Mouse (Mus musculus): ENCODE measurements around the gene Ccdc127. TPM values are rescaled to one million over a fixed set of nuclear protein-coding genes. Genes with fewer than 3 reads are reported as not detected.

Gene Ccdc127
- 40.8 and 49.0 TPM in 2 replicates for polyA plus RNA-seq (2015; fragmentation: Nextera tagmentation; extraction: Ambion mirVana)

DNA sequence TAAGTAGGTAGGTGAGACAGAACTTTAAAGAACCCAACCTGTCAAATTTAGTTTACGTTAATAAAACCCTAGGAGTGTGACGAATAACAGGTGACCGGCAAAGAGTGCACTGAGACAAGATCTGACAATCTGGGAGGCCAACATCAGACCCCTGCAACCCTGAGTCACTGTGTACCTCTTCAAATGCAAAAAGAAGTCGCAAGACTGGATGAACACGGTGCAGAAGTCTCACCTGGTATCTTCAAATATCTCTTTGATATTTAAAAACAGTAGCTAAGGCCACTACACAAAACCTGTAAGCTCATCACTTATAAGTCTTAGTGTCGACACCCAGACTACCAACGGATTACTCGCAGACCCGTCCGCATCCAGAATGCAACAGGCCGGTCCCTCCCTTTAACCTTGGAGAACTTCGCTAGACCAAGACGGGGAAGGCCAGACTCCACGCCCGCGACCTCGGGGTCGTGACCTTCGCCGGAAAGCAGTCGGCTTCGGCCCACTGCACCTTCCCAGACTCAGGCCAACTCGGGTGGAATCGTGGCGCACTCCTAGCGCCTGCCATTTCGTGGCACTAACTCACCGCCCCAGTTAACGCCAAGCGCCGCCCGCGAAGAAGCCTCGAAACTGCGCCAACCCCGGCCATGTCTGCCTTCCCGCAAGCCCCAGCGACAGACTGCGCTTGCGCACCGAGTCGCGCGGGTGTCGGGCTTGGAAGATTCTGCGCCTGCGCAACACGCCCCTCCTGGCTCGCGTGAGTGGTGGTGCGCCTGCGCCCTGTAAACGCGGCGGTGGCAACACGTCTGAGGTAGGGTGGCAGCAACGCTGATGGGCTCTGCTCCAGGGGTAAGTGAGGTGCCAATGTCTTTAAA, at the start of gene Ccdc127, which contains the start of gene Sdha:
Gene Ccdc127, plus strand, starts transcription at position 744 of the 869 bp plus-strand sequence.
Gene Sdha, minus strand, starts transcription at position 715 of the 869 bp plus-strand sequence.
- Histone ChIP-seq H3K27me3 (ENCODE audit: control insufficient read depth, insufficient read depth, low read length) (no peaks in the 10 kb centered on the region), H3K4me2 (ENCODE audit: low read depth, low read length) (peak within 1 kb of the TSS; percentile 79), H3K27ac (ENCODE audit: low read length) (peak within 1 kb of the TSS; percentile 86), H3K4me1 (ENCODE audit: control insufficient read depth, insufficient read depth, low read length) (peaks cover 18% of the 10 kb centered on the region), H3K9ac (ENCODE audit: low read length) (peak within 1 kb of the TSS; percentile 77), H3K9me3 (replicated peaks; ENCODE audit: control insufficient read depth, low read length) (no peaks in the 10 kb centered on the region), H3K36me3 (ENCODE audit: control insufficient read depth, insufficient read depth) (peaks cover 13% of the 10 kb centered on the region; the same call in 1 of the 2 replicates), H3K4me3 (ENCODE audit: low read length) (peak within 1 kb of the TSS; percentile 62)
- ATAC-seq (replicated peaks; ENCODE audit: extremely low read depth, insufficient read depth, low FRiP score): peak; percentile 97
- under 1% methylated on average over 57 of the region's 57 CpGs for WGBS

GRCm38 (mm10) chr13:74300925-74301606, 49.0 kb upstream of the Ccdc127 start:
- Histone ChIP-seq H3K36me3 (ENCODE audit: control insufficient read depth, insufficient read depth) (peaks cover 27% of the 10 kb centered on the region), H3K27ac (ENCODE audit: low read length) (no peak overlapping the region), H3K9ac (ENCODE audit: low read length) (no peak overlapping the region), H3K4me3 (ENCODE audit: low read length) (no peak overlapping the region), H3K27me3 (ENCODE audit: control insufficient read depth, insufficient read depth, low read length) (no peaks in the 10 kb centered on the region), H3K4me2 (ENCODE audit: low read depth, low read length) (no peak overlapping the region), H3K9me3 (replicated peaks; ENCODE audit: control insufficient read depth, low read length) (no peaks in the 10 kb centered on the region), H3K4me1 (ENCODE audit: control insufficient read depth, insufficient read depth, low read length) (no peaks in the 10 kb centered on the region)
- 35% methylated on average over 4 of the region's 4 CpGs for WGBS
- ATAC-seq (replicated peaks; ENCODE audit: extremely low read depth, insufficient read depth, low FRiP score): no peak

GRCm38 (mm10) chr13:74301607-74301984, 48.5 kb upstream of the Ccdc127 start:
- Histone ChIP-seq H3K4me3 (ENCODE audit: low read length) (no peak overlapping the region), H3K36me3 (ENCODE audit: control insufficient read depth, insufficient read depth) (peaks cover 29% of the 10 kb centered on the region), H3K4me2 (ENCODE audit: low read depth, low read length) (no peak overlapping the region), H3K27me3 (ENCODE audit: control insufficient read depth, insufficient read depth, low read length) (no peaks in the 10 kb centered on the region), H3K4me1 (ENCODE audit: control insufficient read depth, insufficient read depth, low read length) (no peaks in the 10 kb centered on the region), H3K27ac (ENCODE audit: low read length) (no peak overlapping the region), H3K9ac (ENCODE audit: low read length) (no peak overlapping the region), H3K9me3 (replicated peaks; ENCODE audit: control insufficient read depth, low read length) (no peaks in the 10 kb centered on the region)
- 65% methylated on average over 6 of the region's 6 CpGs for WGBS
- no peak for ATAC-seq (replicated peaks; ENCODE audit: extremely low read depth, insufficient read depth, low FRiP score)

GRCm38 (mm10) chr13:74302050-74303037, 47.8 kb upstream of the Ccdc127 start:
- H3K36me3 ChIP-seq (ENCODE audit: control insufficient read depth, insufficient read depth): peaks cover 35% of the 10 kb centered on the region
- no peak overlapping the region for H3K4me3 ChIP-seq (ENCODE audit: low read length)
- no peak for ATAC-seq (replicated peaks; ENCODE audit: extremely low read depth, insufficient read depth, low FRiP score)
- H3K9ac ChIP-seq (ENCODE audit: low read length): no peak overlapping the region
- no peaks in the 10 kb centered on the region for H3K27me3 ChIP-seq (ENCODE audit: control insufficient read depth, insufficient read depth, low read length)
- 76% methylated on average over 10 of the region's 10 CpGs for WGBS
- H3K9me3 ChIP-seq (replicated peaks; ENCODE audit: control insufficient read depth, low read length): no peaks in the 10 kb centered on the region
- H3K4me2 ChIP-seq (ENCODE audit: low read depth, low read length): no peak overlapping the region
- H3K4me1 ChIP-seq (ENCODE audit: control insufficient read depth, insufficient read depth, low read length): no peaks in the 10 kb centered on the region
- H3K27ac ChIP-seq (ENCODE audit: low read length): no peak overlapping the region

DNA sequence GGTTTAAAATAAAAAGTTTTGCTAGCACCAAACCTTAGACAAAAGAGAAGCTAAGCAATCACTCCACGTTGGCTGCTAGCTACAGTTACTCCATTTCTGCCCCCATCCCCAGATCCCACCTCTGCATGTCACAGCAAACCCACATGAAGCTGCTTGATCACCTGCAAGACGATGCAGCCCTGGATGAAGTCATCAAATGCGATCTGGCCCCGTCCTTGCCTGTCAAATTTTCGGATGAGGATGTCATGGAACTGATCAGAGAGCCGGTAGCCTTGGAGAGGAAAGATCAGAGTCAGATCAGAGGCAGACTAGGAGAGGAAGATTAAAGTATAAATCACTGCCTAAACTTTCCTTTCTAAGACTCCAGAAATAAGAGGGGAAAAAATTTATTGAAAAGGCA, 44.7 kb upstream of the Ccdc127 start:
- Histone ChIP-seq H3K27me3 (ENCODE audit: control insufficient read depth, insufficient read depth, low read length) (no peaks in the 10 kb centered on the region), H3K27ac (ENCODE audit: low read length) (no peak overlapping the region), H3K9ac (ENCODE audit: low read length) (no peak overlapping the region), H3K4me3 (ENCODE audit: low read length) (no peak overlapping the region), H3K36me3 (ENCODE audit: control insufficient read depth, insufficient read depth) (peaks cover 56% of the 10 kb centered on the region), H3K9me3 (replicated peaks; ENCODE audit: control insufficient read depth, low read length) (no peaks in the 10 kb centered on the region), H3K4me1 (ENCODE audit: control insufficient read depth, insufficient read depth, low read length) (no peaks in the 10 kb centered on the region), H3K4me2 (ENCODE audit: low read depth, low read length) (no peak overlapping the region)
- ATAC-seq (replicated peaks; ENCODE audit: extremely low read depth, insufficient read depth, low FRiP score): no peak
- whole genome bisulfite sequencing: 87% methylated on average over 6 of the region's 6 CpGs

- Histone ChIP-seq H3K9ac (ENCODE audit: low read length) (no peak overlapping the region), H3K27ac (ENCODE audit: low read length) (no peak overlapping the region), H3K9me3 (replicated peaks; ENCODE audit: control insufficient read depth, low read length) (no peaks in the 10 kb centered on the region), H3K27me3 (ENCODE audit: control insufficient read depth, insufficient read depth, low read length) (no peaks in the 10 kb centered on the region), H3K4me2 (ENCODE audit: low read depth, low read length) (no peak overlapping the region), H3K4me3 (ENCODE audit: low read length) (no peak overlapping the region), H3K36me3 (ENCODE audit: control insufficient read depth, insufficient read depth) (peaks cover 59% of the 10 kb centered on the region), H3K4me1 (ENCODE audit: control insufficient read depth, insufficient read depth, low read length) (no peaks in the 10 kb centered on the region)
- WGBS: 95% methylated on average over 1 of the region's 1 CpGs
- ATAC-seq (replicated peaks; ENCODE audit: extremely low read depth, insufficient read depth, low FRiP score): no peak
Observed at GRCm38 (mm10) chr13:74305780-74306179, 44.3 kb upstream of the Ccdc127 start.

- H3K4me2 ChIP-seq (ENCODE audit: low read depth, low read length): no peak overlapping the region
- H3K9me3 ChIP-seq (replicated peaks; ENCODE audit: control insufficient read depth, low read length): no peaks in the 10 kb centered on the region
- peaks cover 12% of the 10 kb centered on the region for H3K36me3 ChIP-seq (ENCODE audit: control insufficient read depth, insufficient read depth)
- 95% methylated on average over 3 of the region's 3 CpGs for WGBS
- peaks cover 10% of the 10 kb centered on the region for H3K4me1 ChIP-seq (ENCODE audit: control insufficient read depth, insufficient read depth, low read length)
- no peak overlapping the region for H3K4me3 ChIP-seq (ENCODE audit: low read length)
- no peak overlapping the region for H3K27ac ChIP-seq (ENCODE audit: low read length)
- no peak for ATAC-seq (replicated peaks; ENCODE audit: extremely low read depth, insufficient read depth, low FRiP score)
- H3K9ac ChIP-seq (ENCODE audit: low read length): no peak overlapping the region
- H3K27me3 ChIP-seq (ENCODE audit: control insufficient read depth, insufficient read depth, low read length): no peaks in the 10 kb centered on the region
Observed at GRCm38 (mm10) chr13:74314616-74315015, 35.5 kb upstream of the Ccdc127 start.

- Histone ChIP-seq H3K4me3 (ENCODE audit: low read length) (peak overlapping the region; percentile 63), H3K4me2 (ENCODE audit: low read depth, low read length) (peak overlapping the region; percentile 89), H3K9me3 (replicated peaks; ENCODE audit: control insufficient read depth, low read length) (no peaks in the 10 kb centered on the region), H3K9ac (ENCODE audit: low read length) (peak overlapping the region; percentile 90), H3K27ac (ENCODE audit: low read length) (peak overlapping the region; percentile 77), H3K4me1 (ENCODE audit: control insufficient read depth, insufficient read depth, low read length) (peaks cover 10% of the 10 kb centered on the region), H3K27me3 (ENCODE audit: control insufficient read depth, insufficient read depth, low read length) (no peaks in the 10 kb centered on the region), H3K36me3 (ENCODE audit: control insufficient read depth, insufficient read depth) (peaks cover 12% of the 10 kb centered on the region)
- WGBS: 24% methylated on average over 4 of the region's 4 CpGs
- ATAC-seq (replicated peaks; ENCODE audit: extremely low read depth, insufficient read depth, low FRiP score): no peak
Observed at GRCm38 (mm10) chr13:74316386-74316785, 33.7 kb upstream of the Ccdc127 start.
